Mouse (Mus musculus): Measurements from ENCODE around the gene Uevld. TPM values are rescaled to one million over a fixed set of nuclear protein-coding genes. Genes with fewer than 3 reads are reported as not detected.

Uevld gene
- 3.8 and 4.0 TPM in 2 replicates for polyA plus RNA-seq (2012; rRNA removed)

DNA sequence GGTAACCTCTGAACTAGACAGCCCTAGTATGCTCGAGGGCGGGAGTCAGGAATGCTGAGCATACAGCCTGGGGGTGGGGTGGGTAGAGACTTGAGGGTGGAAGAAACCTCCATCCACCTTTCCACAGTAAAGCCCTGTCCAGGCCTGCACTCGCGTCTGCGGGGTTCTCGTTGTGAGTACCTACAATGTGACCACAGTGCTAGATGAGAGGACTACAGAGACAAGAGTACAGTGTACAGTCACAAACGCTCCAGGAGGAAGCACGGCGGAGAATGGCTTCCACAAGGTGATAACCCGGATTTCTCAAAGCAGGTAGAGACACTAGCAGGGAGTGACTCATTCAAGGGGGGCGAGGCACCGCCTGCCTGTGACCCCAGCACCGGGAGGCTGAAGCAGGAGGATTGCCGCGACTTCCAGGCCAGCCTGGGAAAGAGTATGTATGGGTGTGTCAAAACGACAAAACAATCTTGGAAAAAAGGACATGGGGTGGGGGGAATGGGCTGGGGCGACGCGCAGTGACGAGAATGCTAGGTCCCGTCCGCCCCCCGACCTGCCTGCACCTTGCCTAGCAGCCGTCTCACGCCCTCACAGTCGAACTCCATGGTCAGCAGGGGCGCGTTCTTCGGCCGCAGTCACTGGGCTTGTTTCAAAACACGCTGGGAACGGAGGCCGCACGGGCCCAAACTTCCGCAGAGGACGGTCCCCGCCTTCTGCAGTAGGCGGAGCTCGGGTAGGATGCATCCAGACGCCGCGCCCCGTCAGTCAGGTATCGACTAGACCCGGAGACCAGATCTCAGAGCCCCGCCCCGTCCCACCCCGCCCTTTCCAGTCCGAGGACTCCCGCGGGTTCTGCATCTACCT is at the start of gene Uevld:
Uevld (minus strand) TSS at position 697 of the 861 bp plus-strand sequence.
- Histone ChIP-seq H3K27me3 (replicated peaks; ENCODE audit: control insufficient read depth, insufficient read depth, low read length) (no peaks in the 10 kb centered on the region), H3K4me1 (ENCODE audit: control insufficient read depth, insufficient read depth, low read length) (peaks cover 6% of the 10 kb centered on the region; the same call in 1 of the 2 replicates), H3K36me3 (ENCODE audit: control insufficient read depth, insufficient read depth, low read length) (no peaks in the 10 kb centered on the region), H3K4me3 (ENCODE audit: insufficient read depth, low read depth, low read length) (peak within 1 kb of the TSS; percentile 79), H3K27ac (ENCODE audit: insufficient read depth, low read depth, low read length) (peak within 1 kb of the TSS; percentile 3; the same call in 1 of the 2 replicates)
- TF ChIP-seq CTCF (conservative IDR thresholded peaks at IDR 0.05; ENCODE audit: insufficient read depth, insufficient read length, low read depth, low read length), result no peak
- no peak for TF ChIP-seq POLR2A (IDR thresholded peaks at IDR 0.05; ENCODE audit: low read depth, low read length)
- under 1% methylated on average over 51 of the region's 51 CpGs for WGBS
- peak; percentile 98 for DNase-seq

GRCm38 (mm10) chr7:47007818-47008167 is 49.5 kb upstream of the Uevld start:
- DNase-seq, result no peak
- TF ChIP-seq POLR2A (IDR thresholded peaks at IDR 0.05; ENCODE audit: low read depth, low read length), result no peak
- peak; percentile 53 for TF ChIP-seq CTCF (conservative IDR thresholded peaks at IDR 0.05; ENCODE audit: insufficient read depth, insufficient read length, low read depth, low read length)
- H3K27ac ChIP-seq (ENCODE audit: insufficient read depth, low read depth, low read length), result peak overlapping the region; percentile 66
- peak overlapping the region; percentile 73 for H3K4me3 ChIP-seq (ENCODE audit: insufficient read depth, low read depth, low read length)
- under 1% methylated on average over 25 of the region's 25 CpGs for WGBS
- H3K36me3 ChIP-seq (ENCODE audit: control insufficient read depth, insufficient read depth, low read length), result no peaks in the 10 kb centered on the region
- peaks cover 9% of the 10 kb centered on the region for H3K4me1 ChIP-seq (ENCODE audit: control insufficient read depth, insufficient read depth, low read length)
- no peaks in the 10 kb centered on the region for H3K27me3 ChIP-seq (replicated peaks; ENCODE audit: control insufficient read depth, insufficient read depth, low read length)

GRCm38 (mm10) chr7:47007109-47007780 is 48.9 kb upstream of the Uevld start:
- TF ChIP-seq CTCF (conservative IDR thresholded peaks at IDR 0.05; ENCODE audit: insufficient read depth, insufficient read length, low read depth, low read length) (no peak), POLR2A (IDR thresholded peaks at IDR 0.05; ENCODE audit: low read depth, low read length) (no peak)
- H3K36me3 ChIP-seq (ENCODE audit: control insufficient read depth, insufficient read depth, low read length), result no peaks in the 10 kb centered on the region
- 4% methylated on average over 21 of the region's 21 CpGs for whole genome bisulfite sequencing
- no peaks in the 10 kb centered on the region for H3K27me3 ChIP-seq (replicated peaks; ENCODE audit: control insufficient read depth, insufficient read depth, low read length)
- H3K4me3 ChIP-seq (ENCODE audit: insufficient read depth, low read depth, low read length), result peak overlapping the region; percentile 73
- peak overlapping the region; percentile 66 for H3K27ac ChIP-seq (ENCODE audit: insufficient read depth, low read depth, low read length)
- H3K4me1 ChIP-seq (ENCODE audit: control insufficient read depth, insufficient read depth, low read length), result peaks cover 12% of the 10 kb centered on the region
- peak; percentile 36 for DNase-seq

DNA sequence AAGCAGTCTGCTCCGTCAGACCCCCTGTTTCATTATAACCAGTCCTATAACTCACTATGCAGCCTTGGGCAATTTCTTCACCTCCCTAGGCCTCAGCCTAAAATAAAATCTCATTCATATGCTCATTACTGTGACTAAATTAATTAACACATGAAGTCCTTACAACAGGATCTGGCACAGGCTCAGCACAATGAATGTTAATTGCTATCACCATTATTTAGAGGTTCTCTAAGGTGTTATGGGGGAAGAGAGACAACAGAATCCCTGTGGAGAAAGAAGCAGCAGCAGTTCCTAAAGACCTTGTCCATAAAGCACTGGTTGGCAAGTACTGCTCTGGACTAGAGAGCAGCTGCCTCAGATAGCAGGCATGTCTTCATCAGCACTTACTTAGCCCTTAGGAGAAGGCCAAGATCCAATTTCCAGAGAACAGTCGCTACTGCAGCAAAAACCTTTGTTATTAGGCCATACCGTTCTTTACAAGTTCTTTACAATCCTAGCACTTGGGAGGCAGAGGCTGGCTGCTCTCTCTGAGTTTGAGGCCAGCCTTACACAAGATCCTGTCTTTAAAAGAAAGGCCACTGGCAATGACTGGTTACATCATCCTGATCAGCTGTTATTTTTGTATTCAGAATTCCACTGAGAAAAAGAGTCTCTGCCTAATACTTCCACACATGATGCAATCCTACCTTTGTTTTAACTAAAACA is 45.2 kb upstream of the Uevld start:
- TF ChIP-seq CTCF (conservative IDR thresholded peaks at IDR 0.05; ENCODE audit: insufficient read depth, insufficient read length, low read depth, low read length) (no peak), POLR2A (IDR thresholded peaks at IDR 0.05; ENCODE audit: low read depth, low read length) (no peak)
- 52% methylated on average over 3 of the region's 3 CpGs for WGBS

GRCm38 (mm10) chr7:47001900-47002275 is 43.6 kb upstream of the Uevld start:
- Histone ChIP-seq H3K36me3 (ENCODE audit: control insufficient read depth, insufficient read depth, low read length) (peaks cover 2% of the 10 kb centered on the region; the same call in 1 of the 2 replicates), H3K27ac (ENCODE audit: insufficient read depth, low read depth, low read length) (0 out of 2 replicates have a peak overlapping the region, but pooled peaks have one; percentile 30), H3K27me3 (replicated peaks; ENCODE audit: control insufficient read depth, insufficient read depth, low read length) (no peaks in the 10 kb centered on the region), H3K4me3 (ENCODE audit: insufficient read depth, low read depth, low read length) (no peak overlapping the region), H3K4me1 (ENCODE audit: control insufficient read depth, insufficient read depth, low read length) (peaks cover 29% of the 10 kb centered on the region)
- DNase-seq, result no peak
- 59% methylated on average over 4 of the region's 4 CpGs for WGBS
- no peak for TF ChIP-seq POLR2A (IDR thresholded peaks at IDR 0.05; ENCODE audit: low read depth, low read length)
- TF ChIP-seq CTCF (conservative IDR thresholded peaks at IDR 0.05; ENCODE audit: insufficient read depth, insufficient read length, low read depth, low read length), result no peak

More for the DNA sequence above, 45.2 kb upstream of the Uevld start:
- peaks cover 2% of the 10 kb centered on the region; the same call in 1 of the 2 replicates for H3K36me3 ChIP-seq (ENCODE audit: control insufficient read depth, insufficient read depth, low read length)
- no peaks in the 10 kb centered on the region for H3K27me3 ChIP-seq (replicated peaks; ENCODE audit: control insufficient read depth, insufficient read depth, low read length)
- no peak for DNase-seq
- H3K4me1 ChIP-seq (ENCODE audit: control insufficient read depth, insufficient read depth, low read length), result peaks cover 31% of the 10 kb centered on the region
- no peak overlapping the region for H3K27ac ChIP-seq (ENCODE audit: insufficient read depth, low read depth, low read length)
- no peak overlapping the region for H3K4me3 ChIP-seq (ENCODE audit: insufficient read depth, low read depth, low read length)

- Histone ChIP-seq H3K4me3 (ENCODE audit: insufficient read depth, low read depth, low read length) (no peak overlapping the region), H3K36me3 (ENCODE audit: control insufficient read depth, insufficient read depth, low read length) (peaks cover 2% of the 10 kb centered on the region; the same call in 1 of the 2 replicates), H3K27ac (ENCODE audit: insufficient read depth, low read depth, low read length) (peak overlapping the region; percentile 27; the same call in 1 of the 2 replicates), H3K4me1 (ENCODE audit: control insufficient read depth, insufficient read depth, low read length) (peaks cover 29% of the 10 kb centered on the region), H3K27me3 (replicated peaks; ENCODE audit: control insufficient read depth, insufficient read depth, low read length) (no peaks in the 10 kb centered on the region)
- TF ChIP-seq POLR2A (IDR thresholded peaks at IDR 0.05; ENCODE audit: low read depth, low read length) (no peak), CTCF (conservative IDR thresholded peaks at IDR 0.05; ENCODE audit: insufficient read depth, insufficient read length, low read depth, low read length) (no peak)
- WGBS, result 51% methylated on average over 5 of the region's 5 CpGs
- no peak for DNase-seq
These were observed 43.0 kb upstream of the Uevld start for GRCm38 (mm10) chr7:47001125-47001899.
